Mouse (Mus musculus): Measurements from ENCODE around the gene Lsm7. TPM values are rescaled to one million over a fixed set of nuclear protein-coding genes. Genes with fewer than 3 reads are reported as not detected.

Lsm7 gene
- polyA plus RNA-seq, 1 experiment from 2014 or later: 256 TPM

GRCm38 (mm10) chr10:80843931-80844547 is 11.0 kb downstream of the Lsm7 start, which contains the start of gene Lingo3:
Gene Lingo3, minus strand, starts transcription at chr10:80844039.
- Histone ChIP-seq H3K27me3 (ENCODE audit: control insufficient read depth, insufficient read depth, low read length) (peaks cover 30% of the 10 kb centered on the region), H3K4me2 (ENCODE audit: low read length) (peak within 1 kb of the TSS; percentile 73), H3K27ac (replicated peaks; ENCODE audit: low read depth, low read length) (no peak within 1 kb of the TSS), H3K9me3 (ENCODE audit: control insufficient read depth, low read length) (no peaks in the 10 kb centered on the region), H3K9ac (replicated peaks; ENCODE audit: low read length) (peak within 1 kb of the TSS; percentile 56), H3K4me3 (replicated peaks; ENCODE audit: low read depth, low read length) (peak within 1 kb of the TSS; percentile 48), H3K36me3 (ENCODE audit: control insufficient read depth, insufficient read depth, low read length) (no peaks in the 10 kb centered on the region), H3K4me1 (ENCODE audit: control insufficient read depth, insufficient read depth, low read length) (0 out of 2 replicates have a peak, but pooled peaks cover 6% of the 10 kb centered on the region)
- DNase-seq (peak; percentile 79), ATAC-seq (ENCODE audit: low FRiP score, low TSS enrichment) (peak; percentile 11; the same call in 1 of the 2 replicates)
- WGBS: 4% methylated on average over 50 of the region's 51 CpGs

- DNase-seq (peak; percentile 13), ATAC-seq (ENCODE audit: low FRiP score, low TSS enrichment) (peak; percentile 21; the same call in 1 of the 2 replicates)
- H3K27ac ChIP-seq (replicated peaks; ENCODE audit: low read depth, low read length): no peak overlapping the region
- 9% methylated on average over 32 of the region's 32 CpGs for WGBS
- peak overlapping the region; percentile 56 for H3K9ac ChIP-seq (replicated peaks; ENCODE audit: low read length)
- 0 out of 2 replicates have a peak, but pooled peaks cover 6% of the 10 kb centered on the region for H3K4me1 ChIP-seq (ENCODE audit: control insufficient read depth, insufficient read depth, low read length)
- peaks cover 30% of the 10 kb centered on the region for H3K27me3 ChIP-seq (ENCODE audit: control insufficient read depth, insufficient read depth, low read length)
- peak overlapping the region; percentile 73 for H3K4me2 ChIP-seq (ENCODE audit: low read length)
- no peaks in the 10 kb centered on the region for H3K36me3 ChIP-seq (ENCODE audit: control insufficient read depth, insufficient read depth, low read length)
- H3K4me3 ChIP-seq (replicated peaks; ENCODE audit: low read depth, low read length): peak overlapping the region; percentile 48
- H3K9me3 ChIP-seq (ENCODE audit: control insufficient read depth, low read length): no peaks in the 10 kb centered on the region
Measured at GRCm38 (mm10) chr10:80843087-80843930, 11.7 kb downstream of the Lsm7 start.

GRCm38 (mm10) chr10:80842334-80842733 is 12.7 kb downstream of the Lsm7 start:
- no peak overlapping the region for H3K4me2 ChIP-seq (ENCODE audit: low read length)
- H3K9ac ChIP-seq (replicated peaks; ENCODE audit: low read length): no peak overlapping the region
- no peak for DNase-seq
- no peak overlapping the region for H3K4me3 ChIP-seq (replicated peaks; ENCODE audit: low read depth, low read length)
- H3K4me1 ChIP-seq (ENCODE audit: control insufficient read depth, insufficient read depth, low read length): 0 out of 2 replicates have a peak, but pooled peaks cover 6% of the 10 kb centered on the region
- no peaks in the 10 kb centered on the region for H3K36me3 ChIP-seq (ENCODE audit: control insufficient read depth, insufficient read depth, low read length)
- WGBS: 82% methylated on average over 15 of the region's 15 CpGs
- no peaks in the 10 kb centered on the region for H3K9me3 ChIP-seq (ENCODE audit: control insufficient read depth, low read length)
- no peak for ATAC-seq (ENCODE audit: low FRiP score, low TSS enrichment)
- H3K27me3 ChIP-seq (ENCODE audit: control insufficient read depth, insufficient read depth, low read length): peaks cover 30% of the 10 kb centered on the region
- H3K27ac ChIP-seq (replicated peaks; ENCODE audit: low read depth, low read length): no peak overlapping the region

- H3K4me2 ChIP-seq (ENCODE audit: low read length): no peak overlapping the region
- DNase-seq: no peak
- H3K4me3 ChIP-seq (replicated peaks; ENCODE audit: low read depth, low read length): no peak overlapping the region
- ATAC-seq (ENCODE audit: low FRiP score, low TSS enrichment): no peak
- H3K9me3 ChIP-seq (ENCODE audit: control insufficient read depth, low read length): no peaks in the 10 kb centered on the region
- no peaks in the 10 kb centered on the region for H3K36me3 ChIP-seq (ENCODE audit: control insufficient read depth, insufficient read depth, low read length)
- H3K9ac ChIP-seq (replicated peaks; ENCODE audit: low read length): no peak overlapping the region
- no peak overlapping the region for H3K27ac ChIP-seq (replicated peaks; ENCODE audit: low read depth, low read length)
- 76% methylated on average over 2 of the region's 2 CpGs for WGBS
- 0 out of 2 replicates have a peak, but pooled peaks cover 6% of the 10 kb centered on the region for H3K4me1 ChIP-seq (ENCODE audit: control insufficient read depth, insufficient read depth, low read length)
- H3K27me3 ChIP-seq (ENCODE audit: control insufficient read depth, insufficient read depth, low read length): peaks cover 30% of the 10 kb centered on the region
Measured at GRCm38 (mm10) chr10:80841685-80842084, 13.3 kb downstream of the Lsm7 start.

- H3K4me3 ChIP-seq (replicated peaks; ENCODE audit: low read depth, low read length): no peak overlapping the region
- 0 out of 2 replicates have a peak, but pooled peaks cover 6% of the 10 kb centered on the region for H3K4me1 ChIP-seq (ENCODE audit: control insufficient read depth, insufficient read depth, low read length)
- H3K27ac ChIP-seq (replicated peaks; ENCODE audit: low read depth, low read length): no peak overlapping the region
- H3K9me3 ChIP-seq (ENCODE audit: control insufficient read depth, low read length): no peaks in the 10 kb centered on the region
- no peak for DNase-seq
- 0 out of 2 replicates have a peak overlapping the region, but pooled peaks have one; percentile 20 for H3K9ac ChIP-seq (replicated peaks; ENCODE audit: low read length)
- no peaks in the 10 kb centered on the region for H3K36me3 ChIP-seq (ENCODE audit: control insufficient read depth, insufficient read depth, low read length)
- H3K4me2 ChIP-seq (ENCODE audit: low read length): no peak overlapping the region
- H3K27me3 ChIP-seq (ENCODE audit: control insufficient read depth, insufficient read depth, low read length): peaks cover 38% of the 10 kb centered on the region
- ATAC-seq (ENCODE audit: low FRiP score, low TSS enrichment): no peak
- 51% methylated on average over 6 of the region's 6 CpGs for WGBS
Measured at GRCm38 (mm10) chr10:80839848-80840247, 15.2 kb downstream of the Lsm7 start.

GRCm38 (mm10) chr10:80838346-80838912 is 16.6 kb downstream of the Lsm7 start:
- DNase-seq (no peak), ATAC-seq (ENCODE audit: low FRiP score, low TSS enrichment) (no peak)
- H3K4me3 ChIP-seq (replicated peaks; ENCODE audit: low read depth, low read length): no peak overlapping the region
- H3K9me3 ChIP-seq (ENCODE audit: control insufficient read depth, low read length): no peaks in the 10 kb centered on the region
- H3K27ac ChIP-seq (replicated peaks; ENCODE audit: low read depth, low read length): no peak overlapping the region
- no peak overlapping the region for H3K9ac ChIP-seq (replicated peaks; ENCODE audit: low read length)
- H3K4me1 ChIP-seq (ENCODE audit: control insufficient read depth, insufficient read depth, low read length): 0 out of 2 replicates have a peak, but pooled peaks cover 4% of the 10 kb centered on the region
- peaks cover 37% of the 10 kb centered on the region for H3K27me3 ChIP-seq (ENCODE audit: control insufficient read depth, insufficient read depth, low read length)
- WGBS: 78% methylated on average over 2 of the region's 2 CpGs
- no peaks in the 10 kb centered on the region for H3K36me3 ChIP-seq (ENCODE audit: control insufficient read depth, insufficient read depth, low read length)
- H3K4me2 ChIP-seq (ENCODE audit: low read length): no peak overlapping the region

- ATAC-seq (ENCODE audit: low FRiP score, low TSS enrichment): no peak
- peaks cover 32% of the 10 kb centered on the region for H3K27me3 ChIP-seq (ENCODE audit: control insufficient read depth, insufficient read depth, low read length)
- no peaks in the 10 kb centered on the region for H3K9me3 ChIP-seq (ENCODE audit: control insufficient read depth, low read length)
- H3K36me3 ChIP-seq (ENCODE audit: control insufficient read depth, insufficient read depth, low read length): no peaks in the 10 kb centered on the region
- H3K4me1 ChIP-seq (ENCODE audit: control insufficient read depth, insufficient read depth, low read length): 0 out of 2 replicates have a peak, but pooled peaks cover 4% of the 10 kb centered on the region
- WGBS: 6% methylated on average over 2 of the region's 2 CpGs
- no peak overlapping the region for H3K4me3 ChIP-seq (replicated peaks; ENCODE audit: low read depth, low read length)
- no peak overlapping the region for H3K4me2 ChIP-seq (ENCODE audit: low read length)
- no peak overlapping the region for H3K9ac ChIP-seq (replicated peaks; ENCODE audit: low read length)
- H3K27ac ChIP-seq (replicated peaks; ENCODE audit: low read depth, low read length): no peak overlapping the region
- no peak for DNase-seq
Measured at GRCm38 (mm10) chr10:80837827-80838226, 17.2 kb downstream of the Lsm7 start.

GRCm38 (mm10) chr10:80836949-80837379 is 18.0 kb downstream of the Lsm7 start:
- H3K9ac ChIP-seq (replicated peaks; ENCODE audit: low read length): no peak overlapping the region
- H3K9me3 ChIP-seq (ENCODE audit: control insufficient read depth, low read length): no peaks in the 10 kb centered on the region
- 52% methylated on average over 7 of the region's 7 CpGs for WGBS
- H3K4me2 ChIP-seq (ENCODE audit: low read length): no peak overlapping the region
- H3K27ac ChIP-seq (replicated peaks; ENCODE audit: low read depth, low read length): no peak overlapping the region
- peaks cover 25% of the 10 kb centered on the region for H3K27me3 ChIP-seq (ENCODE audit: control insufficient read depth, insufficient read depth, low read length)
- no peak for DNase-seq
- no peak for ATAC-seq (ENCODE audit: low FRiP score, low TSS enrichment)
- H3K4me3 ChIP-seq (replicated peaks; ENCODE audit: low read depth, low read length): no peak overlapping the region
- H3K4me1 ChIP-seq (ENCODE audit: control insufficient read depth, insufficient read depth, low read length): 0 out of 2 replicates have a peak, but pooled peaks cover 4% of the 10 kb centered on the region
- H3K36me3 ChIP-seq (ENCODE audit: control insufficient read depth, insufficient read depth, low read length): 0 out of 2 replicates have a peak, but pooled peaks cover under 1% of the 10 kb centered on the region
